Mouse (Mus musculus): Measurements from ENCODE around the gene Syne2.
"Not testable (repeated sequence)": the region's sequence is repeated elsewhere in the genome, so short reads cannot be mapped to it uniquely, and the experiment has no call there.

The Syne2 gene

GRCm38 (mm10) chr12:75817959-75818452 lies at the start of gene Syne2:
Gene Syne2 (plus strand): TSS chr12:75818134.
- DNase-seq = peak; percentile 72

- DNase-seq = no peak
Observed at GRCm38 (mm10) chr12:75771410-75771809, 46.5 kb upstream of the Syne2 start.

GRCm38 (mm10) chr12:75772424-75773034 lies 45.4 kb upstream of the Syne2 start:
- peak; percentile 75 for DNase-seq

- DNase-seq = no peak
Observed at GRCm38 (mm10) chr12:75781445-75781844, 36.5 kb upstream of the Syne2 start.

- no peak for DNase-seq
Observed at GRCm38 (mm10) chr12:75781995-75782394, 35.9 kb upstream of the Syne2 start.

GRCm38 (mm10) chr12:75784271-75784751 lies 33.6 kb upstream of the Syne2 start:
- no peak for DNase-seq

GRCm38 (mm10) chr12:75786681-75787080 lies 31.3 kb upstream of the Syne2 start:
- not testable (repeated sequence) for DNase-seq

GRCm38 (mm10) chr12:75789451-75789850 lies 28.5 kb upstream of the Syne2 start:
- peak; percentile 3 for DNase-seq

GRCm38 (mm10) chr12:75794527-75794926 lies 23.4 kb upstream of the Syne2 start:
- DNase-seq = no peak

GRCm38 (mm10) chr12:75796510-75796909 lies 21.4 kb upstream of the Syne2 start:
- no peak for DNase-seq

GRCm38 (mm10) chr12:75806281-75806680 lies 11.7 kb upstream of the Syne2 start:
- DNase-seq = no peak

- no peak for DNase-seq
Observed at GRCm38 (mm10) chr12:75813766-75814165, 4.2 kb upstream of the Syne2 start.

GRCm38 (mm10) chr12:75814551-75814950 lies 3.4 kb upstream of the Syne2 start:
- no peak for DNase-seq

GRCm38 (mm10) chr12:75816981-75817856 lies 715 bp upstream of the Syne2 start:
- no peak for DNase-seq

GRCm38 (mm10) chr12:75818453-75819434 lies 810 bp downstream of the Syne2 start:
- peak; percentile 18 for DNase-seq

GRCm38 (mm10) chr12:75819481-75819880 lies 1.5 kb downstream of the Syne2 start:
- DNase-seq = no peak

- DNase-seq = no peak
Observed at GRCm38 (mm10) chr12:75820216-75820615, 2.3 kb downstream of the Syne2 start.

- no peak for DNase-seq
Observed at GRCm38 (mm10) chr12:75822122-75822521, 4.2 kb downstream of the Syne2 start.

- DNase-seq = no peak
Observed at GRCm38 (mm10) chr12:75823475-75823874, 5.5 kb downstream of the Syne2 start.

GRCm38 (mm10) chr12:75825458-75825857 lies 7.5 kb downstream of the Syne2 start:
- DNase-seq = no peak

- no peak for DNase-seq
Observed at GRCm38 (mm10) chr12:75826699-75827353, 8.9 kb downstream of the Syne2 start.

- no peak for DNase-seq
Observed at GRCm38 (mm10) chr12:75827751-75828150, 9.8 kb downstream of the Syne2 start.

All from thymus, postnatal 25 days (tissue).